Mouse (Mus musculus) kidney, adult 2 months (tissue): ENCODE data around the gene Vangl2.

Experiments
- CTCF ChIP-seq: fragments of 200-500 bp; conservative IDR thresholded peaks from 2 replicates; pipeline ENCODE4 v1.5.1; 2011; ENCODE audit warnings: low read depth, mild to moderate bottlenecking, control low read depth, low read length, moderate library complexity, mixed read lengths; ENCODE audit not compliant: insufficient read depth, insufficient read length
- POLR2A ChIP-seq: fragments of 200-500 bp; IDR thresholded peaks from one replicate; pipeline ENCODE4 v1.6.1; 2011; ENCODE audit warnings: low read depth, low read length, control low read depth

DNA sequence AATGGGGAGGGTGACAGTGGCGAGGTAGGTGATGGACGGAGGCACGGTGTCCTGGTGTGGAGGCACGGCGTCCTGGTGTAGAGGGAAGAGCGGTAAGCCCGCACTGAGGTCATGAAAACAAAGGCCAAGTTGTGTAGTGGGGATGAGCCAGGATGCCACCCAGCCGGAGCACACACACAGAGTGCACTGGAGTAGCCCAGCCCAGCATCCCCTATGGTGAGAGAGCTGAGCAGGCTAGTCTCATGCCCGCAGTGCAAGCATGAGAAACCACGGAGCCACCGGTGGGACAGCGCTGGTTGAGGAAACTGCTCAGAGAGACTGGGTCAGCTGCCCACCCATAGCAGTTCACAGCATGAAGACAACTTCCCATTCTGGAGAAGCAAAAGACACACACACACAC, 26.6 kb downstream of the Vangl2 start:
- TF ChIP-seq CTCF = no peak
- TF ChIP-seq POLR2A = no peak
